Mouse (Mus musculus) neutrophil, adult 5-6 weeks (primary cell): Measurements from ENCODE around the gene Rassf3. TPM values are rescaled to one million over a fixed set of nuclear protein-coding genes. Genes with fewer than 3 reads are reported as not detected.
A peak's percentile ranks its signal among the peaks of the same experiment; 100 is the strongest.

Experiments
- ATAC-seq: fragments of 151-379, 151-347 bp; 2 replicates; pipeline ENCODE4 v1.8.0; 2017; ENCODE audit warnings: mild to moderate bottlenecking, moderate TSS enrichment; ENCODE audit not compliant: insufficient number of reproducible peaks, poor library complexity, low FRiP score, severe bottlenecking; ENCODE audit errors: extremely low read depth
- total RNA-seq: library from RNA; stranded (forward); fragments of 200-1000 nt; gene quantifications from 2 replicates; pipeline ENCODE4 v1.2.3, GENCODE M21; 2017

Rassf3 gene
- total RNA-seq, 1 experiment from 2014 or later = 189 TPM

DNA sequence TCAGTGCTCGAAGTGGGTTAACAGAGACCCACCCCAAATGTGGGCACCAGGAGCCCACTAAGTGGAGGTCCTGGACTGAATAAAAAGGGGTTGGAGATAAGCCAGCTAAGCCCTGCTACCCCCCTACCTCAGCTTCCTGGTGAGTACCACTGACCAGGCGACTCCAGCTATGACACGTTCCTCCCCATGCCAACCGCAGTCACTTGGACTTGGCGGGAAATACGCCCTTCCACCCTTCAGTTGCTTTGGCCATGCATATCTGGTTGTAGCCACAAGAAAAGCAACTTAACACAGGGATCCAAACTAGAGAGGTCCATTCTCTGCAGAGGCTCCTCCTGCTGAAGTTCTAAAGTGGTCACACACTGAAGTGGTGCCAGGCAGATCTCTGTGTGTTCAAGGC, 53.9 kb downstream of the Rassf3 start:
- no peak for ATAC-seq

- ATAC-seq = no peak
Observed at GRCm38 (mm10) chr10:121421657-121422290, 54.4 kb downstream of the Rassf3 start.

DNA sequence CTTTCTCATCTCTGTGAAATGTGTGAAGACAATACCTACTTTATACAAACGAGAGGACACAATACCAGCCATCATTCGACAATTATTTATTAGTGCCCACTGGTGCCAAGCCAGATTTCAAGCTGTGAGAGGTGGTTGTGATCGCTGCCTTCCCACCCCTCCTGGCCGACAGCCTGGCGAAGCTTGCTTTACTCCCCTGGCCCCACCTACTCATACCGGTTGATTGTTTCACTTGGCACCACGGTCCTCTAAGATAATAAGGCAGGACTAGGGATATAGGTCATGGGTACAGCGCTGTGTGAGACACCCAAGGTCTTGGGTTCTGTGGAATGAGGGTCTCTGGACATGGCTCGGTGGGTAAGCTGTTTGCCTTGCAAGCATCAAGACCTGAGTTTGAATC, 55.1 kb downstream of the Rassf3 start:
- no peak for ATAC-seq

DNA sequence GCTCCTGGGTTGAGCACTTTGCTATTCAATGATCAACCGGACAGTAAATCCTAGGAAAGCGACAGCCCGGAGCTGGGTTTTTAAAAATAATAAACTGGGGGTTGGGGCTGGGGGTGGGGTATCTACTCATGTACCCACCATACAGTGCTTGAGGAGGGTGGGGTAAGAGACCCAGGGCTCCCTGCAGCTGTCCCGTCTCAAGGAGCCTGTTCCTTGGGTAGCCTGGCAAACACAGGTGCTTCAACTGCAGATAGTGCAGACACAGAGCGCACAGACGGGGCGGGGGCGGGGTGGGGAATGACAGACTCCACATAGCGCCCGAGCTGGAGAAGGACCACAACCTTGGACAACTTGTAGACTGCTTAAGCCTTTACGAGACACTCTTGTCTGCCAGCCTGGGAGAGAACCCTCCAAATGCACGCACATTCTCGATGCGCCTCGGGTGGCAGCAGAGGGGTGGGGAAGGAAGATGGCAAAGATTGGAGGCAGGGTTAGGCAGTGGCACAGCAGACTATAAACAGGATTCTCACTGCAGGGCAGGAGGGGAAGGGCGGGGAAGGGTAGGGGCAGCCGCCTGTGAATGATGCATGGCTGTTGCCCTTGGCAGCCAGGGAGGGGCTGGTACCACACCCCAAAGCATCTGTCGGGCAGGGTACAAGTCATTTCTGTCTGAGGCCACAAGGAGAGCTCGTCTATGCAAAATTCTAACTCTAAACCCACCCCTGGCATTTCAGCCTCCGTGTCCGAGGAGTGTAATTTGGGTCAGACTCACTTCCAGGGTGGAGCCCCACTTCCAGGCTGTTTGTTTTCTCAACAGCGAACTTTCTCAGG, 56.3 kb downstream of the Rassf3 start:
- ATAC-seq = peak; percentile 88

DNA sequence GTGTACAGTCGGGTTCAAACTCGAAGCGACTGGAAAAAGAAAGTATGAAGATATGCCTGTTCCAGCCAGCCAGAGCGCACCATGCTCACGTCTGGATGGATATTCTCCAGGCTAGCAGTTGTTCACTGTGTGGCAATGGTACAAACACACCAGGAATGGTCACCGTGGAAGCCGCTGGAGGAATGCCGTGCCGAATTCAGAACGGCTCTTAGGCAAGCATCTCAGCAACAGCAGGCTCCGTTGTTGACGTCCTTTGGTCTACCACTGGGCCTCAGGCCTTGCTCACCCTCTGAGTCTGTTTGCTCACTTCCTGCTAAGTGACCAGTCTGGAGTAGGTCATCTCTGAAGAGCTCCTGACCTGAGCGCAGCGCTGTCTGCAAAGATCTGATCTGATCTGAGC, 57.3 kb downstream of the Rassf3 start:
- no peak for ATAC-seq

GRCm38 (mm10) chr10:121414127-121414526, 62.0 kb downstream of the Rassf3 start:
- ATAC-seq = no peak

DNA sequence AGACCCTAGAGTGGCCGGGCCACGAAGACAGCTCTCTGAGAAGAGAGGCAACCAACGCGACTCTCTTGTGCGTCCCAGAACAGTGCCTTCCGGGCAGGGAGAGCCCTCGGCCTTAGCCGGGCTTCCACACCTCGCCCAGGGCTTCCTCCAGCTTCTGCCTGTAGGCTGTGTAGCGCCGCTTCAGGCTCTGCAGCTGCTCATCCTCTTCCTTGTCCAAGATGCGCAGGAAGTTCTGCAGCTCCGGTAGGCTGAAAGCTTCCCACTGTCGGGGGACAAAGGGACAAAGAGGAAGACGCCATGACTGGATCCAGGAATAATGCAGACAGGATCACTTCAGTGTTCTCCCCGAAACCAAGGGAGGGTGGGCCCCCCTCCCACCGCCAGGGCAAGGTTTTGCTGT, 63.3 kb downstream of the Rassf3 start:
- ATAC-seq = no peak

- ATAC-seq = no peak
Observed at GRCm38 (mm10) chr10:121411721-121412455, 64.3 kb downstream of the Rassf3 start.

GRCm38 (mm10) chr10:121409717-121410116, 66.4 kb downstream of the Rassf3 start:
- ATAC-seq = peak; percentile 69; the same call in 1 of the 2 replicates

GRCm38 (mm10) chr10:121403946-121404345, 72.2 kb downstream of the Rassf3 start:
- ATAC-seq = no peak

GRCm38 (mm10) chr10:121403104-121403503, 73.0 kb downstream of the Rassf3 start:
- no peak for ATAC-seq

- no peak for ATAC-seq
Observed at GRCm38 (mm10) chr10:121401005-121401404, 75.1 kb downstream of the Rassf3 start.

DNA sequence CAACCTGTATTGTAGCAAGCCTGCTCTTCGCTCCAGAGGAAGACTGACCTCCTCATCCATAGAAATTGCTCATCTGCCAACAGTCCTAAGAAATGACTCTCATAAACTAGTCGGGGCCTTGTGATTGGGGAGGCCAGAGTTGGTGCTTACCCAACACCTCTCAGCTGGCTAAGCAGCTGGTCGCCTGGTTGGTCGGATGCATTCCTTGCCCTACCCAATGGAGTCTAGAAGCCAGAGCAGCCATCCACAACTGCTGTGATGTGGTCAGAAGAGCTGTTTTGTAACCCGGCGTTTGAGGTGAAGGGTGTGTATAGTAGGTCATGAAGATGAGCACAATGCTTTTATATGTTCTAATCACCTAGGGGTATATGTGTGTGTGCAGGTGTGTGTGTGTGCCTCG, 77.5 kb downstream of the Rassf3 start:
- ATAC-seq = no peak

DNA sequence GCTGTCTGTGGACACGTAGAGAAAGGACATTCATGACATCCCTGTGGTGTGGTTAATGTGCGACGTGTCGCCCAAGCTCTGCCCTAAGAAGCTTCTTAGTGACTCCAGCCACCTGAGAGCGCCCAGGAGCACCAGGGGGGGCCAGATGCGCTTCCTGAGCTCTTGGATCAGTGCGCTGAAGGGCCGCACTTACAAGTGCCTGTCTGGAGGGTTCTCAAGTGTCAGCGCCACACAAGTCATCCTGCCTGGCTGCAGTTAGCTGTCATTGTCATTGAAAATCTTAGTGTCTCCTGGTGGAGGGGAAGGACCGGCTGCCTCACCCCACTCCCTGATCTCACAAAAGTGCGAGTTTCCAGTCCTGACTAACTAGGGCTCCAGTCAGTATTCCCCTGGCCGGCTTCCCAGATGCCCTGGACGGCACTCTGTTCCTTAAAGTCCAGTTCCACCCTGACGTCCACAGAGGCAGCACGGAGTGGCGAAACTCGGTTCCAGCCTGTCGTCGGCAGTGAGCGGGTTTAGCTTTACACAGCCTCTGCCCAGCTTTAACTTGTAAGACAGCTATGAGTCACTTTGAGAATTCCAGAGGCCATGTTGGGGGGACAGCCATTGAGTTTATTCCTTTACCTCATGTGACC, 80.5 kb downstream of the Rassf3 start:
- ATAC-seq = no peak

DNA sequence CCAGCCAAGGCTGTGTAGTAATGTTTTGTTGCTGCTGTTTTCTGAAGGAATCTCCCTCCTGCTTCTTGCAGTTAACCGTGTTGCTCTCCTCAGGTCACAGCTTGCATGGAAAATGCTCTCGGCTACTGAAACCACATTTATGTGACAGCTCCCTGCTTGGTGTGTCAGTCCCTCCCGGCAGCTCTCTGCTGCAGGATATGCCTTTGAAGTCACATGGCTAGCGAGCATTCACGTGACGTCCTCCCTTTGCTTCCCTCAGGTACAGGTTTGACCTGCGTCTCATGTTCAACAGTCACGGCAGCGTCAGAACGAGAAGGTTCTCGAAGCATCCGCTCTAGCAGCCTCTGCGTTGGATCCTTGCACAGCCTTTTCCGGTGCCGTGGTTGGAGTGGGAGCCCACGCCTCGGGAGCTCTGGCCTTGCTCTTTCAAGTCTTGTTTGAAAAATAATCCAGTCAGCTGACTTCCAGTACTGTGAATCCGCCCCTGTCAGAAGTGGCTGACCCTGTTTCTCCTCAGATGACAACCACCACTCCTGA, 81.3 kb downstream of the Rassf3 start:
- ATAC-seq = no peak

DNA sequence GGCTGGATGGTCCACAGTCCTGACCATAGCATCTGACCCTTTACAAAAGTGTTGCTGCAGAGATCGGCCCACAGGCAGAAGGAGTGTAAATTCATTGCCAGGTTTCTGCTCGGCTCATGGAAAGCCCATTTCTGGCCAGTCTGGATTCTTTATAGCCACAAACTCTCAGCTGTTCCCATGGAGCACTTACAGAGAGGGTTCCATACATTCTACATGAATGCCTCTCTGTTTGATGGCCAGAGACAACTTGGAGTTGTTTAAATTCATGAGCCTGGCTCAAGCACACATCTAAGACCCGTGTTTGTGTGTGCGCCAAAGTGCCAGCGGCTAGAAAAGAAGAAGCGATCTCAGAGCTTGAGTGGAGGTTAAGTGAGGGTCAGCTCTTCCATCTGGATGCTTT, 81.9 kb downstream of the Rassf3 start:
- ATAC-seq = no peak

GRCm38 (mm10) chr10:121391901-121392300, 84.2 kb downstream of the Rassf3 start:
- ATAC-seq = no peak

GRCm38 (mm10) chr10:121390602-121391001, 85.5 kb downstream of the Rassf3 start:
- ATAC-seq = no peak

DNA sequence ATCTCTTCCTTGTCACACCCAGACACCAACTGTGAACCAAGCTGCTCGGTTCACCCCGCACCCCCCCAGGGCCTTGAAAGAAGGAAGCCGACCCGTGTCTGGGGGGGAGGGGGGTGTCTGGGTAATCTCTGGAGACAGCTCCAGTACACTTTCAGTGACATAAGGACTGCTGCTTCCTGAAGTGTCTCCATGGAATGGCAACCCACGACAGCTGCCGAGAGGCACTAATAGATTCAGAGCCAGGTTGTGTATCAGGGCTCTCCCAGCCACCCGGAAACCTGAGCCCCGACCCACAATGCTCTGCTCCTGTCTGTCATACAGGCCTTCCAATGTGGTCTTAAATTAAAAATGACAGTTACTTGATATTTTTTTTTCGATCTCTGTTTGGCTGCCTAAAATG, 89.8 kb downstream of the Rassf3 start:
- ATAC-seq = no peak
